Mouse (Mus musculus) heart, embryonic 11.5 days (tissue): ENCODE measurements around the gene Ankrd2. TPM values are rescaled to one million over a fixed set of nuclear protein-coding genes. Genes with fewer than 3 reads are reported as not detected.
A peak's percentile ranks its signal among the peaks of the same experiment; 100 is the strongest.

Experiments used
- ATAC-seq: fragments of 200-750 bp; cut with Nextera tagmentation; replicated peaks from 2 replicates; pipeline ENCODE4 v1.8.0; 2017; ENCODE audit warnings: moderate library complexity; ENCODE audit not compliant: insufficient number of reproducible peaks, low FRiP score, low TSS enrichment
- H3K27ac ChIP-seq: fragments of 300-500 bp; sonication (generic); 2 replicates; pipeline ENCODE4 v1.5.1; 2014; ENCODE audit warnings: mild to moderate bottlenecking, low read depth, low read length
- H3K27me3 ChIP-seq: fragments of 300-500 bp; sonication (generic); 2 replicates; pipeline ENCODE4 v1.6.1; 2014; ENCODE audit warnings: mild to moderate bottlenecking, low read length, mixed read lengths; ENCODE audit not compliant: control insufficient read depth, insufficient read depth
- H3K36me3 ChIP-seq: fragments of 300-500 bp; sonication (generic); 2 replicates; pipeline ENCODE4 v1.6.1; 2014; ENCODE audit warnings: mild to moderate bottlenecking, low read length, moderate library complexity, mixed read lengths; ENCODE audit not compliant: control insufficient read depth, insufficient read depth
- H3K4me1 ChIP-seq: fragments of 300-500 bp; sonication (generic); 2 replicates; pipeline ENCODE4 v1.6.1; 2014; ENCODE audit warnings: low read length; ENCODE audit not compliant: control insufficient read depth, insufficient read depth
- H3K4me2 ChIP-seq: fragments of 300-500 bp; sonication (generic); 2 replicates; pipeline ENCODE4 v1.6.1; 2014; ENCODE audit warnings: mild to moderate bottlenecking, moderate library complexity
- H3K4me3 ChIP-seq: fragments of 300-500 bp; sonication (generic); 2 replicates; pipeline ENCODE4 v1.5.1; 2014; ENCODE audit warnings: low read depth, low read length
- H3K9ac ChIP-seq: fragments of 300-500 bp; sonication (generic); 2 replicates; pipeline ENCODE4 v1.6.1; 2014; ENCODE audit warnings: mild to moderate bottlenecking, low read depth, low read length, moderate library complexity
- H3K9me3 ChIP-seq: fragments of 300-500 bp; sonication (generic); replicated peaks from 2 replicates; pipeline ENCODE4 v1.6.1; 2016; ENCODE audit warnings: low read length; ENCODE audit not compliant: control insufficient read depth
- WGBS: fragments of 180-500 bp; shearing (Covaris S2); extraction: QIAGEN DNeasy Blood & Tissue Kit; methylation state at CpG from one replicate; pipeline ENCODE4 v1.1.7; 2014; ENCODE audit not compliant: insufficient replicate concordance; 5-methylcytosine and 5-hydroxymethylcytosine counted together
- polyA plus RNA-seq: library from polyadenylated mRNA; unstranded; fragments of >200 nt; fragmentation: Nextera tagmentation; extraction: Ambion mirVana; gene quantifications from 2 replicates; pipeline ENCODE4 v1.2.1, GENCODE M21; 2014

Ankrd2 gene
- polyA plus RNA-seq, 1 experiment from 2014 or later = not detected

- ATAC-seq = no peak
- H3K36me3 ChIP-seq = no peaks in the 10 kb centered on the region
- H3K9me3 ChIP-seq = no peaks in the 10 kb centered on the region
- H3K27me3 ChIP-seq = no peaks in the 10 kb centered on the region
- H3K27ac ChIP-seq = peak overlapping the region; percentile 75
- H3K4me2 ChIP-seq = no peak overlapping the region
- H3K4me3 ChIP-seq = no peak overlapping the region
- H3K4me1 ChIP-seq = peaks cover 14% of the 10 kb centered on the region
- peak overlapping the region; percentile 39 for H3K9ac ChIP-seq
- WGBS = 57% methylated on average over 8 of the region's 8 CpGs
Observed at GRCm38 (mm10) chr19:42017399-42018247, 18.2 kb upstream of the Ankrd2 start.

- Histone ChIP-seq H3K9me3 (no peaks in the 10 kb centered on the region), H3K9ac (0 out of 2 replicates have a peak overlapping the region, but pooled peaks have one; percentile 36), H3K27ac (peak overlapping the region; percentile 75), H3K4me3 (no peak overlapping the region), H3K4me1 (peaks cover 14% of the 10 kb centered on the region), H3K4me2 (no peak overlapping the region), H3K27me3 (no peaks in the 10 kb centered on the region), H3K36me3 (no peaks in the 10 kb centered on the region)
- WGBS = 47% methylated on average over 4 of the region's 4 CpGs
- ATAC-seq = 0 out of 2 replicates have a peak, but pooled peaks have one; percentile 19
Observed at GRCm38 (mm10) chr19:42019011-42019522, 16.7 kb upstream of the Ankrd2 start.

- Histone ChIP-seq H3K4me2 (no peak overlapping the region), H3K36me3 (no peaks in the 10 kb centered on the region), H3K9me3 (no peaks in the 10 kb centered on the region), H3K27me3 (no peaks in the 10 kb centered on the region), H3K27ac (no peak overlapping the region), H3K4me3 (no peak overlapping the region), H3K9ac (no peak overlapping the region), H3K4me1 (peaks cover 14% of the 10 kb centered on the region)
- no peak for ATAC-seq
- 69% methylated on average over 10 of the region's 10 CpGs for WGBS
Observed at GRCm38 (mm10) chr19:42021681-42022541, 13.9 kb upstream of the Ankrd2 start.

GRCm38 (mm10) chr19:42022542-42022848, 13.3 kb upstream of the Ankrd2 start:
- no peaks in the 10 kb centered on the region for H3K27me3 ChIP-seq
- no peak for ATAC-seq
- no peak overlapping the region for H3K27ac ChIP-seq
- no peak overlapping the region for H3K9ac ChIP-seq
- H3K4me3 ChIP-seq = no peak overlapping the region
- H3K4me2 ChIP-seq = no peak overlapping the region
- no peaks in the 10 kb centered on the region for H3K9me3 ChIP-seq
- 67% methylated on average over 2 of the region's 2 CpGs for WGBS
- H3K36me3 ChIP-seq = no peaks in the 10 kb centered on the region
- H3K4me1 ChIP-seq = peaks cover 10% of the 10 kb centered on the region

- Histone ChIP-seq H3K27ac (no peak overlapping the region), H3K4me3 (no peak overlapping the region), H3K4me2 (no peak overlapping the region), H3K9ac (no peak overlapping the region), H3K9me3 (no peaks in the 10 kb centered on the region), H3K4me1 (peaks cover 3% of the 10 kb centered on the region), H3K36me3 (no peaks in the 10 kb centered on the region), H3K27me3 (no peaks in the 10 kb centered on the region)
- 6% methylated on average over 5 of the region's 5 CpGs for WGBS
- ATAC-seq = no peak
Observed at GRCm38 (mm10) chr19:42026158-42026557, 9.6 kb upstream of the Ankrd2 start.

GRCm38 (mm10) chr19:42031112-42031511, 4.7 kb upstream of the Ankrd2 start:
- H3K36me3 ChIP-seq = peaks cover 2% of the 10 kb centered on the region; the same call in 1 of the 2 replicates
- H3K4me3 ChIP-seq = no peak overlapping the region
- no peak for ATAC-seq
- no peaks in the 10 kb centered on the region for H3K9me3 ChIP-seq
- H3K9ac ChIP-seq = no peak overlapping the region
- H3K4me1 ChIP-seq = peaks cover 11% of the 10 kb centered on the region
- 80% methylated on average over 5 of the region's 5 CpGs for WGBS
- no peaks in the 10 kb centered on the region for H3K27me3 ChIP-seq
- no peak overlapping the region for H3K4me2 ChIP-seq
- no peak overlapping the region for H3K27ac ChIP-seq

- Histone ChIP-seq H3K27ac (no peak overlapping the region), H3K4me3 (no peak overlapping the region), H3K4me2 (no peak overlapping the region), H3K9ac (no peak overlapping the region; the same call in 1 of the 2 replicates), H3K9me3 (no peaks in the 10 kb centered on the region), H3K4me1 (peaks cover 11% of the 10 kb centered on the region), H3K27me3 (no peaks in the 10 kb centered on the region), H3K36me3 (peaks cover 2% of the 10 kb centered on the region; the same call in 1 of the 2 replicates)
- ATAC-seq = no peak
- WGBS = 74% methylated on average over 14 of the region's 14 CpGs
Observed at GRCm38 (mm10) chr19:42033611-42034010, 2.2 kb upstream of the Ankrd2 start.

- 59% methylated on average over 9 of the region's 9 CpGs for WGBS
- no peaks in the 10 kb centered on the region; the same call in 1 of the 2 replicates for H3K27me3 ChIP-seq
- peaks cover 11% of the 10 kb centered on the region for H3K4me1 ChIP-seq
- H3K9ac ChIP-seq = no peak overlapping the region; the same call in 1 of the 2 replicates
- ATAC-seq = no peak
- H3K27ac ChIP-seq = no peak overlapping the region
- peaks cover 2% of the 10 kb centered on the region; the same call in 1 of the 2 replicates for H3K36me3 ChIP-seq
- H3K4me2 ChIP-seq = no peak overlapping the region
- H3K4me3 ChIP-seq = no peak overlapping the region
- no peaks in the 10 kb centered on the region for H3K9me3 ChIP-seq
Observed at GRCm38 (mm10) chr19:42034146-42034775, 1.5 kb upstream of the Ankrd2 start.
